32 mouse cellular contexts compared by ENCODE assay signal in genomic region chr5:121361696-121362095, GRCm38 (mm10). TPM values are rescaled to one million over a fixed set of nuclear protein-coding genes. Genes with fewer than 3 reads are reported as not detected.
DNase-seq lines count a peak whose midpoint lies in the region; ATAC-seq and TF ChIP-seq lines count a peak whose summit lies in the region.
"Had no signal": no experiment of that assay in that cellular context is flagged by ENCODE, and none has a peak within 500 bp of the region (broad histone marks: within the 10 kb centered on the region; RNA-seq: fewer than 3 reads in every experiment).

No protein-coding gene starts in this region.

- no peak for TF ChIP-seq EP300 in lung, postnatal 0 days (IDR thresholded peaks at IDR 0.05)

- H3K4me3 ChIP-seq in gastrocnemius, adult 2 months, result no peak overlapping the region
- H3K4me3 ChIP-seq in lung, postnatal 0 days (ENCODE audit: low read depth, low read length), result no peak overlapping the region
- no peak overlapping the region for H3K4me3 ChIP-seq in lung, adult 2 months (replicated peaks; ENCODE audit: extremely low read depth, low read depth, low read length)
- no peak overlapping the region for H3K4me3 ChIP-seq in forebrain, embryonic 14.5 days (ENCODE audit: low read depth, low read length)
- H3K4me3 ChIP-seq: forebrain, embryonic 15.5 days; heart, embryonic 10.5 days; heart, embryonic 15.5 days; intestine, embryonic 15.5 days; neural tube, embryonic 15.5 days had no signal

- intact Hi-C loops in gastrocnemius, adult 2 months (cut with DNase I), result no loop called here

- no peak for TF ChIP-seq CTCF in gastrocnemius, adult 2 months (IDR thresholded peaks at IDR 0.05)
- no peak for TF ChIP-seq CTCF in lung, postnatal 0 days (IDR thresholded peaks at IDR 0.05)
- TF ChIP-seq CTCF in lung, adult 2 months (IDR thresholded peaks at IDR 0.05; ENCODE audit: insufficient read depth, low read length), result no peak

- no peak overlapping the region for H3K9ac ChIP-seq in lung, postnatal 0 days (replicated peaks; ENCODE audit: low read depth)
- no peak overlapping the region for H3K9ac ChIP-seq in forebrain, embryonic 14.5 days (ENCODE audit: low read length)
- H3K9ac ChIP-seq: forebrain, embryonic 15.5 days; heart, embryonic 15.5 days; intestine, embryonic 15.5 days; liver, embryonic 14.5 days; lung, embryonic 14.5 days; neural tube, embryonic 15.5 days had no signal

- ATAC-seq in cerebellum, adult (ENCODE audit: insufficient number of reproducible peaks, low FRiP score, low TSS enrichment), result 0 out of 2 replicates have a peak, but pooled peaks have one; percentile 32
- ATAC-seq in lung, postnatal 0 days, result 0 out of 2 replicates have a peak, but pooled peaks have one; percentile 21
- ATAC-seq in forebrain, embryonic 14.5 days, result no peak
- ATAC-seq: activated CD4-positive, CD25-positive, alpha-beta regulatory T cell, adult 4 months; forebrain, embryonic 15.5 days; hindbrain, postnatal 0 days; intestine, embryonic 15.5 days had no signal

- TF ChIP-seq POLR2A in lung, adult 2 months (IDR thresholded peaks at IDR 0.05; ENCODE audit: borderline replicate concordance, extremely low read depth, low read depth, low read length), result no peak

- H3K27ac ChIP-seq in gastrocnemius, adult 2 months, result peak overlapping the region; percentile 61; the same call in 1 of the 2 replicates
- no peak overlapping the region for H3K27ac ChIP-seq in lung, postnatal 0 days (ENCODE audit: low read length)
- H3K27ac ChIP-seq in forebrain, embryonic 14.5 days (ENCODE audit: low read depth, low read length), result no peak overlapping the region
- H3K27ac ChIP-seq: forebrain, embryonic 15.5 days; heart, embryonic 10.5 days; heart, embryonic 15.5 days; hindbrain, postnatal 0 days; intestine, embryonic 15.5 days; liver, embryonic 14.5 days; neural tube, embryonic 15.5 days; stomach, postnatal 0 days had no signal

- no peak overlapping the region for H3K4me2 ChIP-seq in lung, postnatal 0 days (replicated peaks; ENCODE audit: low read depth, low read length)
- H3K4me2 ChIP-seq in forebrain, embryonic 14.5 days (ENCODE audit: low read length), result no peak overlapping the region
- H3K4me2 ChIP-seq: forebrain, embryonic 15.5 days; heart, embryonic 15.5 days; intestine, embryonic 15.5 days; lung, embryonic 14.5 days; neural tube, embryonic 15.5 days had no signal

- peaks cover 44% of the 10 kb centered on the region; the same call in 1 of the 2 replicates for H3K36me3 ChIP-seq in lung, postnatal 0 days (ENCODE audit: insufficient read depth, low read length)
- peaks cover 98% of the 10 kb centered on the region for H3K36me3 ChIP-seq in forebrain, embryonic 14.5 days (ENCODE audit: control insufficient read depth, insufficient read depth, low read length)

- no peaks in the 10 kb centered on the region for H3K27me3 ChIP-seq in lung, postnatal 0 days (replicated peaks; ENCODE audit: insufficient read depth, low read length)
- H3K27me3 ChIP-seq in forebrain, embryonic 14.5 days (replicated peaks; ENCODE audit: control insufficient read depth, insufficient read depth, low read length), result no peaks in the 10 kb centered on the region
- H3K27me3 ChIP-seq: CH12.LX; forebrain, embryonic 15.5 days; heart, embryonic 15.5 days; intestine, embryonic 15.5 days; neural tube, embryonic 15.5 days had no signal

- WGBS in lung, postnatal 0 days, result 90% methylated on average over 5 of the region's 5 CpGs
- WGBS in lung, adult 2 months, result 78% methylated on average over 5 of the region's 5 CpGs
- 93% methylated on average over 5 of the region's 5 CpGs for whole genome bisulfite sequencing in forebrain, embryonic 14.5 days

- no peak for DNase-seq in cerebellum, postnatal 10 days
- DNase-seq in gastrocnemius, adult 2 months, result peak; percentile 72
- no peak for DNase-seq in gastrocnemius, postnatal 4 days (ENCODE audit: low spot score in 2 of 2)
- no peak for DNase-seq in lung, postnatal 0 days (ENCODE audit: low spot score)
- no peak for DNase-seq in lung, adult 2 months
- peak; percentile 39 for DNase-seq in lung, postnatal 36 days
- no peak for DNase-seq in forebrain, embryonic 14.5 days (ENCODE audit: low spot score)
- DNase-seq: adrenal gland, adult 2 months; adrenal gland, postnatal 36 days; heart, adult 11 months; kidney, adult 9 months; kidney, postnatal 10 days; layer of hippocampus, postnatal 36 days; left cerebral cortex, postnatal 4 days; liver; lung, embryonic 14.5 days; midbrain, embryonic 14.5 days; right cerebral cortex, adult 18-20 months; spleen, adult 18-20 months; thymus, adult 18-20 months; thymus, postnatal 25 days had no signal

- H3K4me1 ChIP-seq in lung, postnatal 0 days (ENCODE audit: insufficient read depth, low read depth, low read length), result no peaks in the 10 kb centered on the region
- H3K4me1 ChIP-seq in lung, adult 2 months (ENCODE audit: control insufficient read depth, insufficient read depth, low read length), result no peaks in the 10 kb centered on the region
- no peaks in the 10 kb centered on the region for H3K4me1 ChIP-seq in forebrain, embryonic 14.5 days (ENCODE audit: control insufficient read depth, insufficient read depth, low read length)
- H3K4me1 ChIP-seq: forebrain, embryonic 15.5 days; heart, embryonic 15.5 days; neural tube, embryonic 15.5 days had no signal

- no peaks in the 10 kb centered on the region for H3K9me3 ChIP-seq in lung, postnatal 0 days (ENCODE audit: low read length)
- H3K9me3 ChIP-seq in forebrain, embryonic 14.5 days (replicated peaks; ENCODE audit: control insufficient read depth, low read length), result no peaks in the 10 kb centered on the region
- H3K9me3 ChIP-seq: forebrain, embryonic 15.5 days; heart, embryonic 10.5 days; heart, embryonic 15.5 days; intestine, embryonic 15.5 days; neural tube, embryonic 15.5 days had no signal

RNA-seq across cellular contexts. Expression of gene Trafd1, which starts 23.7 kb away (rescaled TPM):
- total RNA-seq in gastrocnemius, adult 2 months (2021), result 10 to 100 TPM; 36.8 to 37.0 TPM
- total RNA-seq in gastrocnemius, postnatal 4 days (2021), result 10 to 100 TPM; 74.7 to 87.6 TPM
- polyA plus RNA-seq in lung, postnatal 0 days (2015; fragmentation: Nextera tagmentation; extraction: Ambion mirVana), result 76.6 and 80.9 TPM in 2 replicates
- polyA plus RNA-seq in lung, adult 2 months (2012; rRNA removed), result 83.8 and 108 TPM in 2 replicates
- 129 and 140 TPM in 2 replicates for polyA plus RNA-seq in forebrain, embryonic 14.5 days (2014; fragmentation: Nextera tagmentation; extraction: Ambion mirVana)

RNA-seq across cellular contexts. Expression of gene Naa25, which starts 36.0 kb away (rescaled TPM):
- total RNA-seq in gastrocnemius, adult 2 months (2021), result 10 to 100 TPM; 26.9 to 33.3 TPM
- total RNA-seq in gastrocnemius, postnatal 4 days (2021), result 10 to 100 TPM; 22.3 to 23.8 TPM
- polyA plus RNA-seq in lung, postnatal 0 days (2015; fragmentation: Nextera tagmentation; extraction: Ambion mirVana), result 14.3 and 16.0 TPM in 2 replicates
- 6.2 and 10.0 TPM in 2 replicates for polyA plus RNA-seq in lung, adult 2 months (2012; rRNA removed)
- polyA plus RNA-seq in forebrain, embryonic 14.5 days (2014; fragmentation: Nextera tagmentation; extraction: Ambion mirVana), result 54.7 and 61.9 TPM in 2 replicates

Comparison
In these comparisons a context has a peak if more than half of its experiments do, and no peak if none do; other contexts are left out.
1. DNase-seq: peak in gastrocnemius, adult 2 months (single experiment) and lung, postnatal 36 days (single experiment); none in cerebellum, postnatal 10 days (0 of 2), gastrocnemius, postnatal 4 days (0 of 2), lung, postnatal 0 days (single experiment), lung, adult 2 months (single experiment) and forebrain, embryonic 14.5 days (single experiment).